In the genomic region with DNA sequence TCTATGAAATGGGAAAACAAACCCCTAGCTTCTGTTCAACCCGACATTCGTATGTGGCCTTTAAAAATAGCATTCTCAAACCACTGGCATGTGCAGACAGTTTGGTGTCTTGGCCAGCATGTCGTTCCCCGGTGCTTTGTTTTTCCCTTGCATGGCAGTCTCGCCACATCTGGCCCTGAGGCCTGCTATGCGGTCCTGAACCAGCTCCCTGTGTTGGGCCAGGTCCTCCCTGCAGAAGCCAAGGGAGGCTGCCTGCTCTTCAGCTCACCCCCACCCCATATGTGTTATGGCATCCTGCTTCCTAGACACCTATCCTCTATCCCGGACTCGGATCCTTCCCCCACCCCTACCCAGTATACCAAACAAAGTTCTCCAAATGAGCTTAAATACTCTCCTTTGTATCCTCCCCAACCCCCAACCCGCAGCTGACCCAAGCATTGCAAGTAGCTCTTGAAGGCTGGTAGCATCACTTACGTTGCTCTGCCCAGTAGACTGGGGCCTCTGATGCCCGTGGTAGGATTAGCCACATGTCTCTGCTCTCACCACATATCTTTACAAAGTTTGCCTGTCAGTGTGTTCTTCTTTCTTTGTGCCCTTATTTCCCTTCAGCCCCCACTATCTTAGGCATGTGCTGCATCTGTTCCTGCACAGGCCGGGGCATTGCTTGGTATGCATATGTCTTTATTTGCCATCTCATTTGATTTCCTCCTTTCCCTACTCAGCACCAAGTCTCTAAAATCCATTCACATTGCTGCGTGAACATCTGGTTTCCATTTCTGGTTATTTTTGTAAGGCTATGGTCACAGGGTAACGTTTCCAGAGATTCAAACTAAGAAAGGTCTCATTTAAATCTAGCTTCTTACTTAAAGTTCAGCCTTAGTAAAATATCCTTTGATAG, we compare ENCODE assay signal across 15 mouse cellular contexts. TPM values are rescaled to one million over a fixed set of nuclear protein-coding genes. Genes with fewer than 3 reads are reported as not detected.
A peak's percentile ranks its signal among the peaks of the same experiment; 100 is the strongest.
DNase-seq lines count a peak whose midpoint lies in the region; ATAC-seq lines count a peak whose summit lies in the region.
"Had no signal": no experiment of that assay in that cellular context is flagged by ENCODE, and none has a peak within 500 bp of the region (broad histone marks: within the 10 kb centered on the region; RNA-seq: fewer than 3 reads in every experiment).

No protein-coding gene starts in this region.

- no peaks in the 10 kb centered on the region for H3K9me3 ChIP-seq in forebrain, embryonic 12.5 days
- no peaks in the 10 kb centered on the region for H3K9me3 ChIP-seq in forebrain, embryonic 15.5 days
- no peaks in the 10 kb centered on the region for H3K9me3 ChIP-seq in midbrain, embryonic 11.5 days (ENCODE audit: control insufficient read depth, low read length)
- no peaks in the 10 kb centered on the region for H3K9me3 ChIP-seq in midbrain, embryonic 14.5 days (ENCODE audit: control insufficient read depth, low read length)

- intact Hi-C loops in left cerebral cortex, postnatal 14 days (cut with DNase I), result no loop called here

- peak overlapping the region; percentile 50 for H3K27ac ChIP-seq in forebrain, embryonic 12.5 days
- H3K27ac ChIP-seq in forebrain, embryonic 15.5 days (replicated peaks), result no peak overlapping the region
- no peak overlapping the region; the same call in 1 of the 2 replicates for H3K27ac ChIP-seq in midbrain, embryonic 11.5 days (ENCODE audit: low read depth, low read length)
- no peak overlapping the region for H3K27ac ChIP-seq in midbrain, embryonic 14.5 days (replicated peaks; ENCODE audit: low read depth, low read length)

- no peaks in the 10 kb centered on the region for H3K27me3 ChIP-seq in forebrain, embryonic 12.5 days
- H3K27me3 ChIP-seq in forebrain, embryonic 15.5 days, result no peaks in the 10 kb centered on the region
- H3K27me3 ChIP-seq in midbrain, embryonic 11.5 days (ENCODE audit: control insufficient read depth, insufficient read depth, low read length), result no peaks in the 10 kb centered on the region
- no peaks in the 10 kb centered on the region for H3K27me3 ChIP-seq in midbrain, embryonic 14.5 days (ENCODE audit: control insufficient read depth, insufficient read depth, low read length)

- H3K9ac ChIP-seq in forebrain, embryonic 12.5 days, result no peak overlapping the region
- H3K9ac ChIP-seq in forebrain, embryonic 15.5 days (replicated peaks), result no peak overlapping the region
- H3K9ac ChIP-seq in midbrain, embryonic 11.5 days (ENCODE audit: low read length), result no peak overlapping the region
- H3K9ac ChIP-seq in midbrain, embryonic 14.5 days (replicated peaks; ENCODE audit: low read length), result no peak overlapping the region

- H3K4me3 ChIP-seq in forebrain, embryonic 12.5 days (replicated peaks), result no peak overlapping the region
- no peak overlapping the region for H3K4me3 ChIP-seq in forebrain, embryonic 15.5 days
- H3K4me3 ChIP-seq in midbrain, embryonic 11.5 days (ENCODE audit: low read depth, low read length), result no peak overlapping the region
- H3K4me3 ChIP-seq in midbrain, embryonic 14.5 days (replicated peaks; ENCODE audit: low read depth, low read length), result no peak overlapping the region

- no peak overlapping the region for H3K4me2 ChIP-seq in forebrain, embryonic 12.5 days
- H3K4me2 ChIP-seq in forebrain, embryonic 15.5 days (replicated peaks), result no peak overlapping the region
- no peak overlapping the region for H3K4me2 ChIP-seq in midbrain, embryonic 11.5 days
- H3K4me2 ChIP-seq in midbrain, embryonic 14.5 days (ENCODE audit: low read length), result no peak overlapping the region

- no peak for ATAC-seq in forebrain, embryonic 12.5 days (ENCODE audit: low FRiP score)
- no peak for ATAC-seq in forebrain, embryonic 15.5 days (replicated peaks)
- ATAC-seq in midbrain, embryonic 11.5 days (ENCODE audit: low FRiP score), result no peak
- ATAC-seq in midbrain, embryonic 14.5 days (ENCODE audit: low FRiP score, low TSS enrichment), result no peak

- H3K36me3 ChIP-seq in forebrain, embryonic 12.5 days (replicated peaks), result peaks cover 16% of the 10 kb centered on the region
- H3K36me3 ChIP-seq in forebrain, embryonic 15.5 days, result no peaks in the 10 kb centered on the region
- no peaks in the 10 kb centered on the region for H3K36me3 ChIP-seq in midbrain, embryonic 11.5 days (ENCODE audit: control insufficient read depth, insufficient read depth, low read length)
- H3K36me3 ChIP-seq in midbrain, embryonic 14.5 days (ENCODE audit: control insufficient read depth, insufficient read depth, low read length), result 0 out of 2 replicates have a peak, but pooled peaks cover 3% of the 10 kb centered on the region

- H3K4me1 ChIP-seq in forebrain, embryonic 12.5 days, result no peaks in the 10 kb centered on the region
- no peaks in the 10 kb centered on the region for H3K4me1 ChIP-seq in forebrain, embryonic 15.5 days
- no peaks in the 10 kb centered on the region for H3K4me1 ChIP-seq in midbrain, embryonic 11.5 days (ENCODE audit: control insufficient read depth, insufficient read depth, low read length)
- no peaks in the 10 kb centered on the region for H3K4me1 ChIP-seq in midbrain, embryonic 14.5 days (ENCODE audit: control insufficient read depth, insufficient read depth, low read length)

- WGBS in forebrain, embryonic 12.5 days, result 74% methylated on average over 14 of the region's 14 CpGs
- WGBS in forebrain, embryonic 15.5 days, result 78% methylated on average over 14 of the region's 14 CpGs
- WGBS in midbrain, embryonic 11.5 days, result 71% methylated on average over 14 of the region's 14 CpGs
- WGBS in midbrain, embryonic 14.5 days, result 85% methylated on average over 14 of the region's 14 CpGs

- peak; percentile 81 for DNase-seq in midbrain, embryonic 11.5 days (ENCODE audit: low spot score, missing footprints)
- no peak for DNase-seq in midbrain, embryonic 14.5 days
- peak; percentile 20 for DNase-seq in hindlimb bud, embryonic 11.5 days (ENCODE audit: extremely low spot score, low read depth, low spot score)
- no peak for DNase-seq in urinary bladder, adult 18-20 months (ENCODE audit: low spot score in 2 of 2)
- DNase-seq in left cerebral cortex, postnatal 14 days (ENCODE audit: low spot score in 2 of 2), result no peak
- no peak for DNase-seq in lung, postnatal 25 days (ENCODE audit: low spot score)
- DNase-seq: adrenal gland, postnatal 10 days; B cell, adult 2 months; cerebellum, adult 9-10 months; gastrocnemius, postnatal 10 days; kidney, adult 11 months; lung, postnatal 36 days; right cerebral cortex, adult 18-20 months had no signal

RNA-seq across cellular contexts. Expression of a gene that starts 55.5 kb away (rescaled TPM):
- polyA plus RNA-seq in forebrain, embryonic 12.5 days (2016; fragmentation: Nextera tagmentation; extraction: Ambion mirVana), result 16.8 and 20.6 TPM in 2 replicates
- 14.9 and 17.4 TPM in 2 replicates for polyA plus RNA-seq in forebrain, embryonic 15.5 days (2015; fragmentation: Nextera tagmentation; extraction: Ambion mirVana)
- polyA plus RNA-seq in midbrain, embryonic 11.5 days (2014; fragmentation: Nextera tagmentation; extraction: Ambion mirVana), result 20.0 and 24.2 TPM in 2 replicates
- 9.8 and 14.6 TPM in 2 replicates for polyA plus RNA-seq in midbrain, embryonic 14.5 days (2014; fragmentation: Nextera tagmentation; extraction: Ambion mirVana)
- total RNA-seq in left cerebral cortex, postnatal 14 days (2021), result 10 to 100 TPM in 1 of 2 experiments, 1 to 10 TPM in 1; 9.6 to 10.7 TPM

Comparison
In these comparisons a context has a peak if more than half of its experiments do, and no peak if none do; other contexts are left out.
1. DNase-seq: peak in midbrain, embryonic 11.5 days (single experiment) and hindlimb bud, embryonic 11.5 days (single experiment); none in midbrain, embryonic 14.5 days (single experiment), urinary bladder, adult 18-20 months (0 of 2), left cerebral cortex, postnatal 14 days (0 of 2) and lung, postnatal 25 days (single experiment).